Mouse (Mus musculus) embryonic fibroblast, embryonic 13.5 days (primary cell): ENCODE measurements at regions not wholly inside any gene's neighbourhood (a gene's known extent, or its start where the extent isn't known, plus 50 kb on each side); places are given as distances from the start of the nearest gene placed in this dataset.

Experiments
- H3K27ac ChIP-seq: 2 replicates; pipeline ENCODE4 v1.5.1; 2012; ENCODE audit warnings: low read length, control low read depth, inconsistent platforms; ENCODE audit not compliant: insufficient read depth
- H3K4me1 ChIP-seq: 2 replicates; pipeline ENCODE4 v1.6.1; 2011; ENCODE audit warnings: low read length; ENCODE audit not compliant: control insufficient read depth, insufficient read depth
- H3K4me3 ChIP-seq: 2 replicates; pipeline ENCODE4 v1.5.1; 2011; ENCODE audit warnings: mild to moderate bottlenecking, control low read depth, low read length; ENCODE audit not compliant: insufficient read depth
- CTCF ChIP-seq: IDR thresholded peaks from 2 replicates; pipeline ENCODE4 v1.5.1; 2011; ENCODE audit warnings: mild to moderate bottlenecking, control low read depth, low read length, moderate library complexity, borderline replicate concordance; ENCODE audit not compliant: insufficient read depth
- POLR2A ChIP-seq: IDR thresholded peaks from 2 replicates; pipeline ENCODE4 v1.6.1; 2011; ENCODE audit warnings: low read depth, mild to moderate bottlenecking, control low read depth, low read length, moderate library complexity

GRCm38 (mm10) chr8:34371973-34372665 is 260.6 kb upstream of the Gm10131 start:
- Histone ChIP-seq H3K4me3 (no peak overlapping the region), H3K4me1 (peaks cover 3% of the 10 kb centered on the region; the same call in 1 of the 2 replicates), H3K27ac (peak overlapping the region; percentile 22; the same call in 1 of the 2 replicates)
- TF ChIP-seq CTCF (no peak), POLR2A (no peak)

GRCm38 (mm10) chr8:34371391-34371790 is 259.9 kb upstream of the Gm10131 start:
- TF ChIP-seq POLR2A (no peak), CTCF (no peak)
- no peak overlapping the region for H3K4me3 ChIP-seq
- H3K27ac ChIP-seq, result no peak overlapping the region
- peaks cover 3% of the 10 kb centered on the region; the same call in 1 of the 2 replicates for H3K4me1 ChIP-seq

- no peak overlapping the region for H3K27ac ChIP-seq
- H3K4me3 ChIP-seq, result no peak overlapping the region
- no peak for TF ChIP-seq CTCF
- no peak for TF ChIP-seq POLR2A
- peaks cover 3% of the 10 kb centered on the region; the same call in 1 of the 2 replicates for H3K4me1 ChIP-seq
These were observed 257.0 kb upstream of the Gm10131 start for GRCm38 (mm10) chr8:34368556-34368955.

- Histone ChIP-seq H3K27ac (no peak overlapping the region), H3K4me3 (no peak overlapping the region), H3K4me1 (no peaks in the 10 kb centered on the region)
- TF ChIP-seq POLR2A, result no peak
These were observed 253.0 kb upstream of the Gm10131 start for GRCm38 (mm10) chr8:34364446-34365035.

GRCm38 (mm10) chr8:34363679-34364078 is 252.1 kb upstream of the Gm10131 start:
- H3K4me1 ChIP-seq, result no peaks in the 10 kb centered on the region
- TF ChIP-seq POLR2A (no peak), CTCF (no peak)
- H3K27ac ChIP-seq, result no peak overlapping the region
- no peak overlapping the region for H3K4me3 ChIP-seq

- Histone ChIP-seq H3K4me3 (no peak overlapping the region), H3K27ac (no peak overlapping the region), H3K4me1 (no peaks in the 10 kb centered on the region)
- no peak for TF ChIP-seq POLR2A
- no peak for TF ChIP-seq CTCF
These were observed 251.6 kb upstream of the Gm10131 start for GRCm38 (mm10) chr8:34363131-34363530.

- Histone ChIP-seq H3K4me1 (no peaks in the 10 kb centered on the region), H3K4me3 (no peak overlapping the region), H3K27ac (no peak overlapping the region)
- TF ChIP-seq CTCF, result no peak
- TF ChIP-seq POLR2A, result no peak
These were observed 249.8 kb upstream of the Gm10131 start for GRCm38 (mm10) chr8:34361377-34361776.

- Histone ChIP-seq H3K27ac (no peak overlapping the region), H3K4me1 (no peaks in the 10 kb centered on the region), H3K4me3 (no peak overlapping the region)
- TF ChIP-seq CTCF, result no peak
- no peak for TF ChIP-seq POLR2A
These were observed 248.2 kb upstream of the Gm10131 start for GRCm38 (mm10) chr8:34359776-34360175.

GRCm38 (mm10) chr8:34355059-34355458 is 243.5 kb upstream of the Gm10131 start:
- no peak for TF ChIP-seq POLR2A
- no peaks in the 10 kb centered on the region for H3K4me1 ChIP-seq

GRCm38 (mm10) chr8:34353140-34353855 is 241.8 kb upstream of the Gm10131 start:
- Histone ChIP-seq H3K27ac (no peak overlapping the region), H3K4me1 (no peaks in the 10 kb centered on the region), H3K4me3 (no peak overlapping the region)
- TF ChIP-seq CTCF (no peak), POLR2A (no peak)

More at GRCm38 (mm10) chr8:34355059-34355458, 243.5 kb upstream of the Gm10131 start:
- H3K27ac ChIP-seq, result no peak overlapping the region
- no peak overlapping the region for H3K4me3 ChIP-seq
